Mouse (Mus musculus) hindbrain, embryonic 14.5 days (tissue): ENCODE measurements around the gene Bri3bp. TPM values are rescaled to one million over a fixed set of nuclear protein-coding genes. Genes with fewer than 3 reads are reported as not detected.

Experiments
- ATAC-seq: fragments of 200-750 bp; cut with Nextera tagmentation; 2 replicates; pipeline ENCODE4 v1.8.0; 2017; ENCODE audit warnings: moderate number of reproducible peaks, mild to moderate bottlenecking, moderate TSS enrichment, moderate library complexity; ENCODE audit not compliant: low FRiP score
- DNase-seq: peaks from one replicate; pipeline ENCODE4 v3.0.0-alpha.2; 2015; ENCODE audit warnings: low spot score
- H3K27ac ChIP-seq: fragments of 300-500 bp; sonication (generic); 2 replicates; pipeline ENCODE4 v1.5.1; 2014; ENCODE audit warnings: mild to moderate bottlenecking, moderate library complexity
- H3K27me3 ChIP-seq: fragments of 300-500 bp; sonication (generic); 2 replicates; pipeline ENCODE4 v1.6.1; 2014; ENCODE audit warnings: mild to moderate bottlenecking, low read length, mixed read lengths; ENCODE audit not compliant: control insufficient read depth, insufficient read depth
- H3K36me3 ChIP-seq: fragments of 300-500 bp; sonication (generic); replicated peaks from 2 replicates; pipeline ENCODE4 v1.6.1; 2014; ENCODE audit not compliant: control insufficient read depth, insufficient read depth
- H3K4me1 ChIP-seq: fragments of 300-500 bp; sonication (generic); replicated peaks from 2 replicates; pipeline ENCODE4 v1.6.1; 2014; ENCODE audit warnings: antibody characterized with exemption, low read length, mixed read lengths; ENCODE audit not compliant: control insufficient read depth, insufficient read depth
- H3K4me2 ChIP-seq: fragments of 300-500 bp; sonication (generic); replicated peaks from 2 replicates; pipeline ENCODE4 v1.6.1; 2014; ENCODE audit warnings: mild to moderate bottlenecking, moderate library complexity
- H3K4me3 ChIP-seq: fragments of 300-500 bp; sonication (generic); replicated peaks from 2 replicates; pipeline ENCODE4 v1.5.1; 2014; ENCODE audit warnings: mild to moderate bottlenecking, low read length
- H3K9ac ChIP-seq: fragments of 300-500 bp; sonication (generic); 2 replicates; pipeline ENCODE4 v1.6.1; 2014
- H3K9me3 ChIP-seq: fragments of 300-500 bp; sonication (generic); 2 replicates; pipeline ENCODE4 v1.6.1; 2016; ENCODE audit warnings: low read length; ENCODE audit not compliant: control insufficient read depth
- WGBS: fragments of 180-500 bp; shearing (Covaris S2); extraction: QIAGEN DNeasy Blood & Tissue Kit; methylation state at CpG from one replicate; pipeline ENCODE4 v1.1.7; 2014; 5-methylcytosine and 5-hydroxymethylcytosine counted together
- polyA plus RNA-seq: library from polyadenylated mRNA; unstranded; fragments of >200 nt; fragmentation: Nextera tagmentation; extraction: Ambion mirVana; gene quantifications from 2 replicates; pipeline ENCODE4 v1.2.1, GENCODE M21; 2014

Gene Bri3bp
- polyA plus RNA-seq, 1 experiment from 2014 or later, result 36.7 TPM

GRCm38 (mm10) chr5:125465192-125465591 is 23.8 kb downstream of the Bri3bp start:
- no peaks in the 10 kb centered on the region for H3K36me3 ChIP-seq
- H3K9me3 ChIP-seq, result no peaks in the 10 kb centered on the region
- DNase-seq (no peak), ATAC-seq (0 out of 2 replicates have a peak, but pooled peaks have one; percentile 5)
- H3K27me3 ChIP-seq, result no peaks in the 10 kb centered on the region
- H3K27ac ChIP-seq, result no peak overlapping the region; the same call in 1 of the 2 replicates
- no peak overlapping the region for H3K9ac ChIP-seq
- WGBS, result 42% methylated on average over 7 of the region's 7 CpGs
- 0 out of 2 replicates have a peak, but pooled peaks cover 5% of the 10 kb centered on the region for H3K4me1 ChIP-seq
- H3K4me2 ChIP-seq, result peak overlapping the region; percentile 51
- H3K4me3 ChIP-seq, result peak overlapping the region; percentile 22

GRCm38 (mm10) chr5:125465701-125466106 is 24.3 kb downstream of the Bri3bp start:
- Histone ChIP-seq H3K4me2 (peak overlapping the region; percentile 51), H3K4me3 (peak overlapping the region; percentile 22), H3K27me3 (no peaks in the 10 kb centered on the region), H3K9ac (peak overlapping the region; percentile 37; the same call in 1 of the 2 replicates), H3K27ac (peak overlapping the region; percentile 62), H3K9me3 (no peaks in the 10 kb centered on the region), H3K36me3 (no peaks in the 10 kb centered on the region), H3K4me1 (0 out of 2 replicates have a peak, but pooled peaks cover 5% of the 10 kb centered on the region)
- peak; percentile 99 for ATAC-seq
- peak; percentile 96 for DNase-seq
- under 1% methylated on average over 25 of the region's 25 CpGs for WGBS

- Histone ChIP-seq H3K27ac (no peak overlapping the region), H3K4me1 (0 out of 2 replicates have a peak, but pooled peaks cover 5% of the 10 kb centered on the region), H3K9ac (no peak overlapping the region), H3K9me3 (no peaks in the 10 kb centered on the region), H3K27me3 (no peaks in the 10 kb centered on the region), H3K4me3 (no peak overlapping the region), H3K4me2 (no peak overlapping the region), H3K36me3 (no peaks in the 10 kb centered on the region)
- 90% methylated on average over 5 of the region's 5 CpGs for WGBS
- no peak for DNase-seq
- no peak for ATAC-seq
Measured at GRCm38 (mm10) chr5:125466483-125466882, 25.1 kb downstream of the Bri3bp start.

- no peak overlapping the region for H3K4me2 ChIP-seq
- no peaks in the 10 kb centered on the region for H3K9me3 ChIP-seq
- H3K4me3 ChIP-seq, result no peak overlapping the region
- H3K36me3 ChIP-seq, result no peaks in the 10 kb centered on the region
- DNase-seq (no peak), ATAC-seq (no peak)
- 90% methylated on average over 14 of the region's 14 CpGs for WGBS
- H3K27me3 ChIP-seq, result no peaks in the 10 kb centered on the region
- H3K9ac ChIP-seq, result no peak overlapping the region
- H3K27ac ChIP-seq, result no peak overlapping the region
- 0 out of 2 replicates have a peak, but pooled peaks cover 5% of the 10 kb centered on the region for H3K4me1 ChIP-seq
Measured at GRCm38 (mm10) chr5:125467261-125467660, 25.9 kb downstream of the Bri3bp start.

- Histone ChIP-seq H3K4me2 (no peak overlapping the region), H3K9ac (no peak overlapping the region), H3K27me3 (no peaks in the 10 kb centered on the region), H3K9me3 (no peaks in the 10 kb centered on the region), H3K36me3 (no peaks in the 10 kb centered on the region), H3K4me1 (no peaks in the 10 kb centered on the region), H3K4me3 (no peak overlapping the region), H3K27ac (no peak overlapping the region)
- no peak for ATAC-seq
- no peak for DNase-seq
- WGBS, result 96% methylated on average over 4 of the region's 4 CpGs
Measured at GRCm38 (mm10) chr5:125470713-125471112, 29.3 kb downstream of the Bri3bp start.

GRCm38 (mm10) chr5:125472796-125473475 is 31.6 kb downstream of the Bri3bp start:
- H3K4me1 ChIP-seq, result peaks cover 19% of the 10 kb centered on the region
- H3K4me2 ChIP-seq, result no peak overlapping the region
- no peaks in the 10 kb centered on the region for H3K27me3 ChIP-seq
- DNase-seq (no peak), ATAC-seq (no peak)
- H3K27ac ChIP-seq, result no peak overlapping the region
- no peak overlapping the region for H3K9ac ChIP-seq
- no peaks in the 10 kb centered on the region for H3K9me3 ChIP-seq
- no peaks in the 10 kb centered on the region for H3K36me3 ChIP-seq
- 80% methylated on average over 9 of the region's 9 CpGs for WGBS
- H3K4me3 ChIP-seq, result no peak overlapping the region

- ATAC-seq, result no peak
- H3K27ac ChIP-seq, result peak overlapping the region; percentile 83; the same call in 1 of the 2 replicates
Measured at GRCm38 (mm10) chr5:125475030-125475429, 33.7 kb downstream of the Bri3bp start.

GRCm38 (mm10) chr5:125475601-125476285 is 34.4 kb downstream of the Bri3bp start, which contains the start of gene Aacs:
Aacs (plus strand) TSS chr5:125475814.
- no peaks in the 10 kb centered on the region for H3K36me3 ChIP-seq
- ATAC-seq, result peak; percentile 88
- peak; percentile 95 for DNase-seq
- H3K4me2 ChIP-seq, result peak within 1 kb of the TSS; percentile 93
- peak within 1 kb of the TSS; percentile 88 for H3K9ac ChIP-seq
- H3K9me3 ChIP-seq, result no peaks in the 10 kb centered on the region
- no peaks in the 10 kb centered on the region for H3K27me3 ChIP-seq
- peaks cover 27% of the 10 kb centered on the region for H3K4me1 ChIP-seq
- H3K4me3 ChIP-seq, result peak within 1 kb of the TSS; percentile 93
- H3K27ac ChIP-seq, result peak within 1 kb of the TSS; percentile 83
- under 1% methylated on average over 57 of the region's 60 CpGs for WGBS

More at GRCm38 (mm10) chr5:125475030-125475429, 33.7 kb downstream of the Bri3bp start:
- WGBS, result 64% methylated on average over 12 of the region's 12 CpGs
- H3K27me3 ChIP-seq, result no peaks in the 10 kb centered on the region
- no peak for DNase-seq
- H3K4me1 ChIP-seq, result peaks cover 27% of the 10 kb centered on the region
- peak overlapping the region; percentile 88 for H3K9ac ChIP-seq
- peak overlapping the region; percentile 93 for H3K4me3 ChIP-seq
- peak overlapping the region; percentile 93 for H3K4me2 ChIP-seq
- H3K36me3 ChIP-seq, result no peaks in the 10 kb centered on the region
- no peaks in the 10 kb centered on the region for H3K9me3 ChIP-seq

GRCm38 (mm10) chr5:125476286-125476625 is 34.9 kb downstream of the Bri3bp start:
- no peaks in the 10 kb centered on the region for H3K27me3 ChIP-seq
- H3K4me2 ChIP-seq, result peak overlapping the region; percentile 93
- H3K36me3 ChIP-seq, result no peaks in the 10 kb centered on the region
- H3K4me3 ChIP-seq, result peak overlapping the region; percentile 93
- no peaks in the 10 kb centered on the region for H3K9me3 ChIP-seq
- peak; percentile 69 for ATAC-seq
- H3K9ac ChIP-seq, result peak overlapping the region; percentile 88
- peaks cover 27% of the 10 kb centered on the region for H3K4me1 ChIP-seq
- no peak for DNase-seq
- WGBS, result 11% methylated on average over 5 of the region's 5 CpGs
- peak overlapping the region; percentile 83 for H3K27ac ChIP-seq
